Mouse (Mus musculus) forebrain, embryonic 14.5 days (tissue): ENCODE measurements around the gene Nfam1. TPM values are rescaled to one million over a fixed set of nuclear protein-coding genes. Genes with fewer than 3 reads are reported as not detected.

Source experiments
- ATAC-seq: fragments of 200-750 bp; cut with Nextera tagmentation; 2 replicates; pipeline ENCODE4 v1.8.0; 2017; ENCODE audit warnings: mild to moderate bottlenecking, moderate library complexity
- DNase-seq: peaks from one replicate; pipeline ENCODE4 v3.0.0-alpha.2; 2015; ENCODE audit warnings: low spot score
- H3K27ac ChIP-seq: fragments of 300-500 bp; sonication (generic); 2 replicates; pipeline ENCODE4 v1.5.1; 2014; ENCODE audit warnings: low read depth, mild to moderate bottlenecking, control low read depth, low read length, moderate library complexity
- H3K27me3 ChIP-seq: fragments of 300-500 bp; sonication (generic); replicated peaks from 2 replicates; pipeline ENCODE4 v1.6.1; 2014; ENCODE audit warnings: low read length, control low read depth, mixed read lengths; ENCODE audit not compliant: control insufficient read depth, insufficient read depth
- H3K36me3 ChIP-seq: fragments of 300-500 bp; sonication (generic); 2 replicates; pipeline ENCODE4 v1.6.1; 2014; ENCODE audit warnings: low read length, control low read depth; ENCODE audit not compliant: control insufficient read depth, insufficient read depth
- H3K4me1 ChIP-seq: fragments of 300-500 bp; sonication (generic); 2 replicates; pipeline ENCODE4 v1.6.1; 2014; ENCODE audit warnings: antibody characterized with exemption, low read length, control low read depth; ENCODE audit not compliant: control insufficient read depth, insufficient read depth
- H3K4me2 ChIP-seq: fragments of 300-500 bp; sonication (generic); 2 replicates; pipeline ENCODE4 v1.6.1; 2014; ENCODE audit warnings: mild to moderate bottlenecking, control low read depth, low read length
- H3K4me3 ChIP-seq: fragments of 300-500 bp; sonication (generic); 2 replicates; pipeline ENCODE4 v1.5.1; 2014; ENCODE audit warnings: low read depth, low read length, control low read depth
- H3K9ac ChIP-seq: fragments of 300-500 bp; sonication (generic); 2 replicates; pipeline ENCODE4 v1.6.1; 2014; ENCODE audit warnings: mild to moderate bottlenecking, low read length, control low read depth, moderate library complexity
- H3K9me3 ChIP-seq: fragments of 300-500 bp; sonication (generic); replicated peaks from 2 replicates; pipeline ENCODE4 v1.6.1; 2016; ENCODE audit warnings: low read length, control low read depth, mixed read lengths; ENCODE audit not compliant: control insufficient read depth
- WGBS: fragments of 180-500 bp; shearing (Covaris S2); extraction: QIAGEN DNeasy Blood & Tissue Kit; methylation state at CpG from one replicate; pipeline ENCODE4 v1.1.7; 2014; 5-methylcytosine and 5-hydroxymethylcytosine counted together
- polyA plus RNA-seq: library from polyadenylated mRNA; unstranded; fragments of >200 nt; fragmentation: Nextera tagmentation; extraction: Ambion mirVana; gene quantifications from 2 replicates; pipeline ENCODE4 v1.2.1, GENCODE M21; 2014

Nfam1 gene
- polyA plus RNA-seq, 1 experiment from 2014 or later: 1.2 TPM

DNA sequence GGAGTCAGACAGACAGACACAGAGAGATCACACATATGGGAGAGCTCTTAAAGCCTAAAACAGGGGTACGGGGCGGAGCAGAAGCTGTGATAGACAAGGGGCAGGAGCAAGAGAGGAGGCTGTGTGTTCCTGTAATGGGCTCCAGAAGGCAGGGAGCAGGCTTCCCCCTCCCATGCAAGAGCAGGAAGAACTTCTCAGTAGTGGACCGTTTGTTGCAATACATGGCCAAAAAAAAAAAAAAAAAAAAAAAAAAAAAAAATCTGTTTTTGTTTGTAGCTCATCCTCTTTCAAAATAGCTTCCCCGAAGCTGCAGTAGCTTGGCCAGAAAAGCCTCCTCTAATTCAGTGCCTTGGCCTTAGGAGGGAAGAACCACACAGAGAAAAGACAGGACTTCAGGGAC lies 2.2 kb downstream of the Nfam1 start:
- Histone ChIP-seq H3K9ac (no peak overlapping the region), H3K4me1 (peaks cover 49% of the 10 kb centered on the region), H3K4me2 (no peak overlapping the region), H3K27me3 (no peaks in the 10 kb centered on the region), H3K9me3 (no peaks in the 10 kb centered on the region), H3K36me3 (no peaks in the 10 kb centered on the region), H3K4me3 (no peak overlapping the region), H3K27ac (no peak overlapping the region)
- 58% methylated on average over 4 of the region's 4 CpGs for WGBS
- DNase-seq (no peak), ATAC-seq (no peak)

GRCm38 (mm10) chr15:83029725-83030718 lies 3.1 kb downstream of the Nfam1 start:
- DNase-seq: no peak
- H3K9me3 ChIP-seq: no peaks in the 10 kb centered on the region
- ATAC-seq: no peak
- H3K27ac ChIP-seq: peak overlapping the region; percentile 66
- no peak overlapping the region; the same call in 1 of the 2 replicates for H3K9ac ChIP-seq
- no peak overlapping the region for H3K4me3 ChIP-seq
- H3K36me3 ChIP-seq: no peaks in the 10 kb centered on the region
- WGBS: 32% methylated on average over 11 of the region's 11 CpGs
- peaks cover 49% of the 10 kb centered on the region for H3K4me1 ChIP-seq
- H3K4me2 ChIP-seq: no peak overlapping the region
- H3K27me3 ChIP-seq: no peaks in the 10 kb centered on the region

- H3K4me3 ChIP-seq: no peak overlapping the region
- WGBS: 54% methylated on average over 8 of the region's 8 CpGs
Observed at GRCm38 (mm10) chr15:83026129-83026528, 7.0 kb downstream of the Nfam1 start.

GRCm38 (mm10) chr15:83025041-83025760 lies 7.9 kb downstream of the Nfam1 start:
- 26% methylated on average over 25 of the region's 25 CpGs for WGBS
- no peaks in the 10 kb centered on the region for H3K27me3 ChIP-seq
- H3K9ac ChIP-seq: no peak overlapping the region
- H3K4me1 ChIP-seq: peaks cover 19% of the 10 kb centered on the region
- H3K4me3 ChIP-seq: no peak overlapping the region
- no peak overlapping the region for H3K4me2 ChIP-seq
- DNase-seq: no peak
- H3K36me3 ChIP-seq: no peaks in the 10 kb centered on the region
- no peaks in the 10 kb centered on the region for H3K9me3 ChIP-seq
- ATAC-seq: no peak
- H3K27ac ChIP-seq: no peak overlapping the region

More at GRCm38 (mm10) chr15:83026129-83026528, 7.0 kb downstream of the Nfam1 start:
- H3K27me3 ChIP-seq: no peaks in the 10 kb centered on the region
- no peak for DNase-seq
- H3K27ac ChIP-seq: no peak overlapping the region
- no peaks in the 10 kb centered on the region for H3K36me3 ChIP-seq
- H3K9ac ChIP-seq: no peak overlapping the region
- H3K9me3 ChIP-seq: no peaks in the 10 kb centered on the region
- H3K4me1 ChIP-seq: peaks cover 21% of the 10 kb centered on the region
- H3K4me2 ChIP-seq: no peak overlapping the region
- no peak for ATAC-seq

GRCm38 (mm10) chr15:83022947-83023346 lies 10.2 kb downstream of the Nfam1 start:
- Histone ChIP-seq H3K9ac (no peak overlapping the region), H3K4me1 (peaks cover 14% of the 10 kb centered on the region), H3K36me3 (no peaks in the 10 kb centered on the region), H3K27ac (no peak overlapping the region), H3K27me3 (no peaks in the 10 kb centered on the region), H3K4me2 (no peak overlapping the region), H3K4me3 (no peak overlapping the region), H3K9me3 (no peaks in the 10 kb centered on the region)
- DNase-seq (no peak), ATAC-seq (no peak)
- WGBS: 20% methylated on average over 8 of the region's 8 CpGs

DNA sequence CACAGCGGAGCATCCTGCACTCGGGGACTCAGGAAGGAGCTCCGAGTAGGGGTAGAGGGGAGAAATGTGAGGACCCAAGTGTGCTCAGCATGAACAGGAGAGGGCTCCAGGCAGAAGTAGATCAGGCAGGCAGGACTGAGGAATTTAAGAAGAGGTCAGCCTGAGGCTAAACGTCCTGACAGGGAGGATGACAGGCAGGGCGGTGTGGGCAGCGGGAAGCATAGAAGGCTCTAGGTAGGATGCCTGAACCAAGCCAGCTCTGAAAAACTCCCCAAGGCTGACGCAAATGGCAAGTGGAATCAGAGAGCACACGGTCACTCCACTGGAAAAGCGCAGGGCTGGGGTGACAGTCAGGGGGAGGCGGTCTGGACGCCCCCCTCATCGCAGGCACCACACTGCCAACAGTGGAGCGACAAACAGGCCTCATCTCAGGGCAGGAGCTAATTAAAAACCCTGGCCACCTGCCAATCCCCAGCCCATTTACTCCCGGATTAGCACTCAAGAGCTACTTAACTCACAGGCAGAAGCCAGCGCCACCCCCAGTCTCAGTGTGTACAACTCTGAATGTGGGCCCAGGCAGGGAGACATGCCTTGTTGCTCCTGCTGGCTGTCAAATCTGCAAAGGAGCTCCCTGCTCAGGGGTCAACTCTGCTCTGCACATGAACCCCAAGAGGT lies 22.0 kb downstream of the Nfam1 start:
- peak; percentile 93 for ATAC-seq
- peaks cover 25% of the 10 kb centered on the region for H3K4me1 ChIP-seq
- H3K27ac ChIP-seq: peak overlapping the region; percentile 46; the same call in 1 of the 2 replicates
- H3K9me3 ChIP-seq: no peaks in the 10 kb centered on the region
- H3K27me3 ChIP-seq: peaks cover 11% of the 10 kb centered on the region
- WGBS: 5% methylated on average over 15 of the region's 15 CpGs
- DNase-seq: peak; percentile 98
- peak overlapping the region; percentile 31 for H3K4me2 ChIP-seq
- no peak overlapping the region for H3K9ac ChIP-seq
- H3K36me3 ChIP-seq: no peaks in the 10 kb centered on the region
- no peak overlapping the region for H3K4me3 ChIP-seq

DNA sequence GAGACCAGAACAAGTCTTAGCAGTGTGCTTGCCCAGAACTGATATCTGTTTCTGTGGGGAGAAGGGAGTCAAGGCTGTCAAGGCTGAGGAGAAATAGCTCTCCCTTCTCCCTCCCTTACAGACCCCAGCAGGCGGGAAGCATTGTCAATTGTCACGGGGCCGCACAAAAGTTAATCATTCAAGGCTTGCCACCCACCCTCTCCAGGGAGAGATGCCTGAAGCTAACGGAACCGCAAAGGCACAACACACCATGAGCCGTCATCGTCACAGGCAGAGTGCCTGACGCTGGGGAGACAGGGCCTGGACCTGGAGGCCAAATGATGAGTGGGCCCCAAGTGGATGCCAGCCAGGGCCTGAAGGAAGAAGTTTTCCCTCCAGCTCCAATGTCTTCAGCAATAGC lies 22.7 kb downstream of the Nfam1 start:
- DNase-seq: no peak
- H3K27me3 ChIP-seq: peaks cover 11% of the 10 kb centered on the region
- WGBS: 3% methylated on average over 8 of the region's 8 CpGs
- peaks cover 25% of the 10 kb centered on the region for H3K4me1 ChIP-seq
- H3K4me2 ChIP-seq: 0 out of 2 replicates have a peak overlapping the region, but pooled peaks have one; percentile 31
- H3K9ac ChIP-seq: no peak overlapping the region
- no peaks in the 10 kb centered on the region for H3K36me3 ChIP-seq
- ATAC-seq: no peak
- H3K9me3 ChIP-seq: no peaks in the 10 kb centered on the region
- H3K27ac ChIP-seq: no peak overlapping the region
- H3K4me3 ChIP-seq: no peak overlapping the region

DNA sequence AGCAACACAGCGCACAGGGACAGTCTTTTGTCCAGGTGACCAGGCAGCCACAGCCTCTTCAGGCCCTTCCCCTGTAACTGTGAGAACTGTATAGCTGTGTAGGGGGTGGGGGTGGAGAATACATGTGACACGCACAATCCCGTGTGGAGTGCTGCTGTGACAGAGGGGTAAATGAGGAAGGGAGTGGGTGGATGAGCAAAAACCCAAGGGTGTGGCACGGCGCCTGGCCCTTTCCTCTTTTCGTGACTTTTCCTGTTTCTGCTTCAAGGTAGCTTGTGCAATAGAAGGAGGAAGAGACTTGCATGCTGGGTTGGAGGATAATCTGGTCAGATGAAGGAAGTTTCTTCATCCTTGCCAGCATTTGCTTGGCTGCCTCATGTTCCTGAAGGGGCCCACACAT lies 23.6 kb downstream of the Nfam1 start:
- ATAC-seq: no peak
- H3K4me1 ChIP-seq: peaks cover 25% of the 10 kb centered on the region
- no peak overlapping the region for H3K9ac ChIP-seq
- H3K9me3 ChIP-seq: no peaks in the 10 kb centered on the region
- H3K4me2 ChIP-seq: no peak overlapping the region
- H3K4me3 ChIP-seq: no peak overlapping the region
- peaks cover 7% of the 10 kb centered on the region for H3K27me3 ChIP-seq
- 84% methylated on average over 6 of the region's 6 CpGs for WGBS
- DNase-seq: no peak
- H3K36me3 ChIP-seq: no peaks in the 10 kb centered on the region
- H3K27ac ChIP-seq: no peak overlapping the region
